Mouse (Mus musculus): Measurements from ENCODE around the gene Klc1.

DNA sequence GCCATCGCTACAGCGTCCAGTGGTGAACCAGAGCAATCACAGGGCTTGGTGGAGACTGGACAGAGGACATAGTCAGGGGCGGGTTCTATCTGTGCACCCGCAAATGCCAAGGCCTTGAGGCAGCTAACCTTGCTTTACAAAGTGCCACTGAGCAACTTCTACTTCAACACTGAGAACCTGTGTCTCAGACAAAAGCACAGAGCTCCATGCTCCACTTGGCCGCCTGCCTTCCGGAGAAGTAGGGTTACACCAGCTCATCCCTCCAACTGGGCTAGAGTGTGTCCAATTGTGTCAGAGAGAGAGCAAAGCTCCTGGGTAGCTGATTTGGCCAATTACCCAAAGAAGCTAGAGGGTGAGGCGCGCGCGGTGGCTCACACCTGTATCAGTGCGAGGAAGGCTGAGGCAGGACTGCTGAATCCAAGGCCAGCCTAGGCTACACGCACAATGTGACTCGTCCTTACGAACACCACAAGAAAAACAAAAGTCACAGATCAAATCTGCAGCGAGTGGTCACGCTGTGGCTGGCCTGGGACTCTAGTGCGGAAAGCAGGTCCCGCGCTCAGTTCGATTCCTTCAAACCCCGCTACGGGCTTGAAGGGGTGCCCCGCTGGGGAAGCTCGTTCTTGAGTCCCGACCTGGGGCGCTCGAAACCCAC is 54.6 kb downstream of the Klc1 start:
- no peak for TF ChIP-seq CTCF (IDR thresholded peaks at IDR 0.05; ENCODE audit: borderline replicate concordance, extremely low read depth, insufficient read depth, insufficient read length)
- no peak for TF ChIP-seq POLR2A (IDR thresholded peaks at IDR 0.05; ENCODE audit: borderline replicate concordance, extremely low read depth, insufficient read depth, insufficient read length, poor library complexity, severe bottlenecking)

Measured in brain, embryonic 14.5 days (tissue).